Mouse (Mus musculus): Measurements from ENCODE around the gene Ptpn1.

DNA sequence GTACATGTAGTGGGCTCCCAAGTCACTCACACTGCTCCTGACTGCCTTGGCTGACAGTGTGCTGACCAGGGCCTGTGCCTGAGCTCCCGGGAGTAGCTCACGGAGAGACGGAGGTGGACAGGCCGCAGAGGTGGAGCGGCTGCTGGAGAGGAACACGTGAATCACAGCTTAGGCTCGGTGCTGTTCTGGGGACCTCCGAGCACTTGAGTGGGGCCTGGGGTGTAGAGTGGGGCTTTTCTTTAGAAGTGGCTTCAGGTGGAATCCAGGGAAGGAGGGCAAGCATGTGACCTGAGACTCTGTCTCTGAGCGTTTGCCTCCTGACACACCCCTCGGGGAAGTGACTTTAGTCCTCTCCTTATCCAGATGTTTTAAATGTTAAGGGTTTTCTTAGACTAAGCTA lies 22.0 kb downstream of the Ptpn1 start:
- no peak for TF ChIP-seq POLR2A (IDR thresholded peaks at IDR 0.05; ENCODE audit: extremely low read depth, insufficient read depth, low read length)
- TF ChIP-seq CTCF (IDR thresholded peaks at IDR 0.05; ENCODE audit: extremely low read depth, insufficient read depth, low read length) = no peak

Measured in cortical plate, adult 2 months (tissue).